Mouse (Mus musculus) lung, postnatal 0 days (tissue): Measurements from ENCODE around the gene Clec4d.

Experiments
- CTCF ChIP-seq: IDR thresholded peaks from 2 replicates; pipeline ENCODE4 v1.5.1; 2016; ENCODE audit warnings: antibody characterized with exemption, mild to moderate bottlenecking
- EP300 ChIP-seq: IDR thresholded peaks from 2 replicates; pipeline ENCODE4 v1.6.1; 2016; ENCODE audit warnings: antibody characterized with exemption, mild to moderate bottlenecking, control low read depth

- TF ChIP-seq CTCF (no peak), EP300 (no peak)
Measured at GRCm38 (mm10) chr6:123264194-123264593, 2.3 kb downstream of the Clec4d start.
